Mouse (Mus musculus) lung, embryonic 15.5 days (tissue): ENCODE measurements around the gene Cplx3. TPM values are rescaled to one million over a fixed set of nuclear protein-coding genes. Genes with fewer than 3 reads are reported as not detected.

ENCODE experiments used
- ATAC-seq: fragments of 200-750 bp; cut with Nextera tagmentation; 2 replicates; pipeline ENCODE4 v1.8.0; 2017; ENCODE audit warnings: moderate number of reproducible peaks, borderline replicate concordance; ENCODE audit not compliant: low FRiP score, low TSS enrichment; ENCODE audit errors: extremely low read depth
- H3K27ac ChIP-seq: fragments of 300-500 bp; sonication (generic); 2 replicates; pipeline ENCODE4 v1.5.1; 2015; ENCODE audit warnings: moderate library complexity, mild to moderate bottlenecking, inconsistent platforms
- H3K27me3 ChIP-seq: fragments of 300-500 bp; sonication (generic); 2 replicates; pipeline ENCODE4 v1.6.1; 2015; ENCODE audit warnings: inconsistent platforms
- H3K36me3 ChIP-seq: fragments of 300-500 bp; sonication (generic); 2 replicates; pipeline ENCODE4 v1.6.1; 2015; ENCODE audit warnings: inconsistent platforms
- H3K4me1 ChIP-seq: fragments of 300-500 bp; sonication (generic); 2 replicates; pipeline ENCODE4 v1.6.1; 2015; ENCODE audit warnings: inconsistent platforms
- H3K4me2 ChIP-seq: fragments of 300-500 bp; sonication (generic); 2 replicates; pipeline ENCODE4 v1.6.1; 2015; ENCODE audit warnings: inconsistent platforms, mild to moderate bottlenecking, moderate library complexity
- H3K4me3 ChIP-seq: fragments of 300-500 bp; sonication (generic); 2 replicates; pipeline ENCODE4 v1.5.1; 2015; ENCODE audit warnings: mild to moderate bottlenecking, inconsistent platforms
- H3K9ac ChIP-seq: fragments of 300-500 bp; sonication (generic); 2 replicates; pipeline ENCODE4 v1.6.1; 2015; ENCODE audit warnings: inconsistent platforms
- H3K9me3 ChIP-seq: fragments of 300-500 bp; sonication (generic); 2 replicates; pipeline ENCODE4 v1.6.1; 2016; ENCODE audit warnings: inconsistent platforms
- WGBS: fragments of 180-500 bp; shearing (Covaris S2); methylation state at CpG from one replicate; pipeline ENCODE4 v1.1.7; 2015; 5-methylcytosine and 5-hydroxymethylcytosine counted together
- polyA plus RNA-seq: library from polyadenylated mRNA; unstranded; fragments of >200 nt; fragmentation: Nextera tagmentation; extraction: Ambion mirVana; gene quantifications from 2 replicates; pipeline ENCODE4 v1.2.1, GENCODE M21; 2015

Gene Cplx3
- polyA plus RNA-seq, 1 experiment from 2014 or later = not detected

DNA sequence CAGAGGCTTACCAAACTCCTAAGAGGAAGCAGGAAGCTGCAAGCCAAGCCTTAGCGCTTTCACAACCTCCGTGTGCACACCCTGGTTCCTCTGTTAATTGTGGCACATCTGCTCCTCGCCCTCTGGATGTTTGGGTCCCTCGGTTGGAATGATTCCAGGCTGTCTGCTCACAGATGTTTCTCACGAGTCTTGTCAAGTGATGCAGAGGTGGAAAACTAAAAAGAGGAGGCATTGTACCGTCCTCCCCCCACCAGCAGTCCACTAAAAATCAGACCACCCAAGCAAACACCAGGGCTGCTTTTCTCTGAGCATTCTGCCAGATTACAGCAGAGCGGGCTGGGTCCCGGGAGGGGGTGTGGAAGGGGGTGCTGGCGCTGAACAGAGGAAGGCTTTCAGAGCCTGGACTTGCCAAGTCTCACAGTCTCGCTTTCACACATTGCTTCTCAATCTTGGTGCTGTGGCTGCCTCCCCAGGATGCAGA is 40.3 kb downstream of the Cplx3 start:
- ATAC-seq = no peak
- WGBS = 46% methylated on average over 10 of the region's 10 CpGs
- no peaks in the 10 kb centered on the region for H3K27me3 ChIP-seq
- no peaks in the 10 kb centered on the region for H3K9me3 ChIP-seq
- H3K36me3 ChIP-seq = peaks cover 13% of the 10 kb centered on the region; the same call in 1 of the 2 replicates
- no peak overlapping the region for H3K4me3 ChIP-seq
- H3K4me2 ChIP-seq = no peak overlapping the region
- peaks cover 37% of the 10 kb centered on the region for H3K4me1 ChIP-seq
- H3K9ac ChIP-seq = no peak overlapping the region
- H3K27ac ChIP-seq = 0 out of 2 replicates have a peak overlapping the region, but pooled peaks have one; percentile 10

- ATAC-seq = no peak
Observed at GRCm38 (mm10) chr9:57564609-57565008, 41.5 kb downstream of the Cplx3 start.

GRCm38 (mm10) chr9:57562896-57563372 is 43.1 kb downstream of the Cplx3 start:
- Histone ChIP-seq H3K36me3 (0 out of 2 replicates have a peak, but pooled peaks cover under 1% of the 10 kb centered on the region), H3K27ac (peak overlapping the region; percentile 23; the same call in 1 of the 2 replicates), H3K9ac (no peak overlapping the region), H3K4me2 (no peak overlapping the region; the same call in 1 of the 2 replicates), H3K27me3 (no peaks in the 10 kb centered on the region), H3K4me1 (peaks cover 43% of the 10 kb centered on the region), H3K9me3 (no peaks in the 10 kb centered on the region), H3K4me3 (no peak overlapping the region)
- 40% methylated on average over 4 of the region's 4 CpGs for WGBS
- no peak for ATAC-seq

More at GRCm38 (mm10) chr9:57564609-57565008, 41.5 kb downstream of the Cplx3 start:
- Histone ChIP-seq H3K36me3 (peaks cover 13% of the 10 kb centered on the region; the same call in 1 of the 2 replicates), H3K4me3 (no peak overlapping the region), H3K4me2 (no peak overlapping the region), H3K27me3 (no peaks in the 10 kb centered on the region), H3K27ac (no peak overlapping the region), H3K9ac (no peak overlapping the region), H3K4me1 (peaks cover 43% of the 10 kb centered on the region), H3K9me3 (no peaks in the 10 kb centered on the region)
- 79% methylated on average over 6 of the region's 6 CpGs for WGBS

DNA sequence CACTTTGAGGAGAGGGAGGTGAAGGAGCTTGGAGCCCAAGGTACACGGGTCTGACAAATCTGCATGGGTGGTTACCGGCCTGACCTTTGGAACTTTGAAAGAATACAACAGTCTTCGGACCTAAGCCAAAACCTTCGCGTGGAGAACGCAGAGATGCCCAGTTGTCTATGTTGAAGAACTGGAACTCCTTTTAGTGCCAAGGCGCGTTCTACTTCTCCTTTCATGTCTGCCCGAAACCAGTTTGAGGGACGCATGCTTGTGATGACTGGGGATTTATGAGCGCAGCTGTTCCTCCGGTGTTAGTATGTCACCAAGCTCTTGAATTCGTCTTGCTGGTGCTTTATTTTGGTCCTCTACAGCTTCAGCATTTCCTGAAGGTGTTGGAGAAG is 44.4 kb downstream of the Cplx3 start:
- no peak for ATAC-seq
- 78% methylated on average over 13 of the region's 13 CpGs for WGBS

DNA sequence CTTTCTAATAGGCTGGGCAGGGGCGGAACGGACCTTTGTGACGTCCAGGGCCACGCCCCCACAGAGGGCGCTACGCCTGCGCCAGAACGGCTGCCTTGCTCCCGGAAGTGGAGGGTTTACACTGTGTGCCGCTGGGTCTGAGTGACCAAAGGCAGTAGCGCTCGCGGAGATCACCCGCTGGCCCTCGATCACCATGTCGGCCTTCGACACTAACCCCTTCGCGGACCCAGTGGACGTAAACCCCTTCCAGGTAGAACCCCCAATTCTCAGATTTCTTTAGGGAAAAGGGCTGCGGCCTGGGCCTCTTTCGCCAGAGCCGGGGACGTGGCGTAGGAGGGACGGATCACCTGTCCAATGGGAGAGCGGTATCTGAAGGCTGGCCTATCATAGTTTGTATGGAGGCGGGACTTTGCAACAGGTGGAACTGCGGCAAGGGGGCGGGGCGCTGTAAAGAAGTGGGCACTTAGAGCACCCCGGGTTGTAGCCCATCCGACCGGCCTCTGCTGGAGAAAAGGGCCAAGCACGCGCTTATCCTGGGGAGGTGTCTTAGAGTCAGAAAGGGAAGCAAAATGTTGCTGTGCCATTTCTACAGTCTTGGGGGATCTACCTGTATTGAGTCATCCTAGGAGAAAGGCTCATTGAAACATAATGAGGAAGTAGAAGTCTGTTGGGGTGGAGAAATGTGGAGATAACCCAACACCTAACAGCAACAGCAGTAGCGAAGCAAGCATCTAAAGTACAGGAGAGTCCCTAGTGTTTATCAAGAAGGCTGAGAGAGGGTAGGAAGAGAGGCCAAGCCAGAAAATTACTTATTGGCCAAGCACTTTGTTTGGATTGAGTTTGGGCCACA is 45.0 kb downstream of the Cplx3 start, which contains the start of gene Scamp2:
TSS of gene Scamp2 (plus strand) at position 83 of the 850 bp plus-strand sequence.
- under 1% methylated on average over 37 of the region's 37 CpGs for WGBS

More for the DNA sequence above, 44.4 kb downstream of the Cplx3 start:
- H3K4me2 ChIP-seq = peak overlapping the region; percentile 77
- H3K4me1 ChIP-seq = peaks cover 39% of the 10 kb centered on the region
- H3K9ac ChIP-seq = peak overlapping the region; percentile 63; the same call in 1 of the 2 replicates
- H3K9me3 ChIP-seq = no peaks in the 10 kb centered on the region
- no peak overlapping the region for H3K27ac ChIP-seq
- no peaks in the 10 kb centered on the region for H3K36me3 ChIP-seq
- H3K27me3 ChIP-seq = no peaks in the 10 kb centered on the region; the same call in 1 of the 2 replicates
- H3K4me3 ChIP-seq = peak overlapping the region; percentile 80

GRCm38 (mm10) chr9:57560263-57560662 is 45.8 kb downstream of the Cplx3 start:
- ATAC-seq = no peak

More for the DNA sequence above, 45.0 kb downstream of the Cplx3 start, which contains the start of gene Scamp2:
- H3K27me3 ChIP-seq = no peaks in the 10 kb centered on the region; the same call in 1 of the 2 replicates
- peak within 1 kb of the TSS; percentile 63 for H3K9ac ChIP-seq
- H3K4me3 ChIP-seq = peak within 1 kb of the TSS; percentile 80
- peak within 1 kb of the TSS; percentile 77 for H3K4me2 ChIP-seq
- no peaks in the 10 kb centered on the region for H3K9me3 ChIP-seq
- peaks cover 39% of the 10 kb centered on the region for H3K4me1 ChIP-seq
- no peaks in the 10 kb centered on the region for H3K36me3 ChIP-seq
- peak within 1 kb of the TSS; percentile 61 for H3K27ac ChIP-seq
- ATAC-seq = peak; percentile 99

DNA sequence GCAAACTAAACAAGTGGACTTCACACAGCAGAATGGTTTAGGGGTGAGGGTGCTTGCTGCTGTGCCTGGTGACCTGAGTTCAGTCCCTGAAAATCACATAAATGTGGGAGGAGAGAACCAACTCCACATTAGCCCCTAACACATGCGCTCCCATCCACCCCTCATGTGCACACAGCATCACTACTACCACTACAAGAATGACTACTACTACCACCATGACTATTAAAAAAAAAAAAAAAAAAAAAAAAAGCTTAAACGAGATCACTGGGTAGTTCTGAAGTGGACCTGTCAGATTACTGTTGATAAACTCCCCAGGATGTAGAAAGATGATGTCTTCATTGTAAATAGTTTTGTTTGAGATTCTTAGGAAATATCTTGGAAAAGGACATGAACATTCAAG is 46.5 kb downstream of the Cplx3 start:
- 61% methylated on average over 2 of the region's 2 CpGs for WGBS
- H3K27me3 ChIP-seq = no peaks in the 10 kb centered on the region; the same call in 1 of the 2 replicates
- peaks cover 31% of the 10 kb centered on the region for H3K4me1 ChIP-seq
- no peaks in the 10 kb centered on the region for H3K9me3 ChIP-seq
- H3K4me3 ChIP-seq = no peak overlapping the region
- no peaks in the 10 kb centered on the region for H3K36me3 ChIP-seq
- no peak for ATAC-seq
- no peak overlapping the region for H3K4me2 ChIP-seq
- H3K27ac ChIP-seq = no peak overlapping the region
- H3K9ac ChIP-seq = no peak overlapping the region

More at GRCm38 (mm10) chr9:57560263-57560662, 45.8 kb downstream of the Cplx3 start:
- 26% methylated on average over 7 of the region's 7 CpGs for WGBS
- Histone ChIP-seq H3K4me2 (peak overlapping the region; percentile 77), H3K36me3 (no peaks in the 10 kb centered on the region), H3K27ac (peak overlapping the region; percentile 61; the same call in 1 of the 2 replicates), H3K9ac (peak overlapping the region; percentile 63), H3K4me1 (peaks cover 31% of the 10 kb centered on the region), H3K4me3 (peak overlapping the region; percentile 80), H3K9me3 (no peaks in the 10 kb centered on the region), H3K27me3 (no peaks in the 10 kb centered on the region; the same call in 1 of the 2 replicates)

GRCm38 (mm10) chr9:57558625-57559024 is 47.5 kb downstream of the Cplx3 start:
- Histone ChIP-seq H3K4me3 (no peak overlapping the region), H3K4me1 (peaks cover 29% of the 10 kb centered on the region), H3K9me3 (no peaks in the 10 kb centered on the region), H3K27ac (no peak overlapping the region), H3K27me3 (no peaks in the 10 kb centered on the region; the same call in 1 of the 2 replicates), H3K36me3 (no peaks in the 10 kb centered on the region), H3K4me2 (no peak overlapping the region), H3K9ac (no peak overlapping the region)
- no peak for ATAC-seq
- 73% methylated on average over 4 of the region's 4 CpGs for WGBS

DNA sequence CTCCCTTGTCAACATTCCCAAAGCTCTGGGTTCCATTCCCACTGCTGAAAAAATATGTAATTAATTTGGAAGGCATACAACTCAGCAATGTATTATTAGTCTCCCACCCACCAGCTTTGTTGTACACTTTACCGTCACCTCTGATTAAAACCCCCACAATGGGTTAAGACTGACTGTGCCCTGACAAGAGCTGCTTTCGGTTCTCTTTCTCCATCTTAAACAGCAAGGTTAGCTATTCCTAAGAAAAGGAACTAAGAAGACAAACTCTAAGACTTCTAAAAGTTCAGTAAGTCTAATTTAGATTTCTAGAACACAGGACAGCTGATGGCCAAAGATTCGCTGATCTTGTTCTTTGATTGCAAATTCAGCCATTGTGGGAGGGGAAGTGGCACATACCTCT is 48.9 kb downstream of the Cplx3 start:
- Histone ChIP-seq H3K9ac (no peak overlapping the region), H3K4me3 (no peak overlapping the region), H3K36me3 (no peaks in the 10 kb centered on the region), H3K27ac (no peak overlapping the region), H3K27me3 (no peaks in the 10 kb centered on the region; the same call in 1 of the 2 replicates), H3K9me3 (no peaks in the 10 kb centered on the region), H3K4me1 (peaks cover 16% of the 10 kb centered on the region), H3K4me2 (no peak overlapping the region)
- ATAC-seq = no peak
- 72% methylated on average over 3 of the region's 3 CpGs for WGBS

DNA sequence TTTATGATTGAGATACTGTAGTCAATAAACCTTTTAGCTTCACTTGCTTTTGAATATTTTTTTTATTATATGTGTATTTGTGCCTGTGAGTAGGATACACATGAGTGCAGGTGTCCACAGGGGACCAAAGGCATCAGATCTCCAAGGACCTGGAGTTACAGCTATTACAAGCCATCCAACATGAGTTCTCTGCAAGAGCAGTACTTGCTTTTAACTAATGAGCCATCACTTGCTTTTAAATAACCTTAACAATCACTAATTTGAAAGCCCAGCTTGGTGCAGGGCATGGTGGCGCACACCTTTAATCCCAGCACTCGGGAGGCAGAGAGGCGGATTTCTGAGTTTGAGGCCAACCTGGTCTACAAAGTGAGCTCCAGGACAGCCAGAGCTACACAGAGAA is 51.3 kb downstream of the Cplx3 start:
- no peaks in the 10 kb centered on the region; the same call in 1 of the 2 replicates for H3K27me3 ChIP-seq
- WGBS = 46% methylated on average over 3 of the region's 3 CpGs
- no peak overlapping the region for H3K27ac ChIP-seq
- peaks cover 6% of the 10 kb centered on the region; the same call in 1 of the 2 replicates for H3K4me1 ChIP-seq
- H3K9ac ChIP-seq = no peak overlapping the region
- no peaks in the 10 kb centered on the region for H3K9me3 ChIP-seq
- H3K4me2 ChIP-seq = no peak overlapping the region
- H3K36me3 ChIP-seq = peaks cover 7% of the 10 kb centered on the region; the same call in 1 of the 2 replicates
- ATAC-seq = no peak
- no peak overlapping the region for H3K4me3 ChIP-seq

DNA sequence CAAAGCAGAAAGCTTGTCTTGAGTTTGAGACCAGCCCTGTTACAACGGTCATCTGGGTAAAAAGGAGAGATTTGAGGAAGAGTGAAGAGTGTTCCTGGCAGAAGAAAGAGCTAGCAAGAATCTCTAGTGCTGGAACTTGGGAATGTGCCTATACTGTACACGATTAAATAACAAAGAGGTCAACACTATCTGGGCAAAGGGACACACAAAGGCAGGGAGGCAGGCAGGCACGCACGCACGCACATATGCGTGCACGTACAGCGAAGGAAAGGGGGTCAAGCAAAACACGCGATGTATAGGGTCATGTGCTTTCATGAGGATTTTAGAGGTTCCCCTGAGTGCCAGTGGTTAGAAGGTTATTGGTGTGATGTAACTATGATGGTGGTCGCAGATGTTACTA is 53.0 kb downstream of the Cplx3 start:
- Histone ChIP-seq H3K4me1 (peaks cover 6% of the 10 kb centered on the region; the same call in 1 of the 2 replicates), H3K9me3 (no peaks in the 10 kb centered on the region), H3K4me2 (no peak overlapping the region), H3K27ac (no peak overlapping the region), H3K4me3 (no peak overlapping the region), H3K27me3 (no peaks in the 10 kb centered on the region; the same call in 1 of the 2 replicates), H3K36me3 (peaks cover 16% of the 10 kb centered on the region), H3K9ac (no peak overlapping the region)
- ATAC-seq = no peak
- 73% methylated on average over 11 of the region's 11 CpGs for WGBS
